Mouse (Mus musculus): ENCODE measurements around the gene Pebp1. TPM values are rescaled to one million over a fixed set of nuclear protein-coding genes. Genes with fewer than 3 reads are reported as not detected.

Gene Pebp1
- polyA plus RNA-seq, 1 experiment: 3,275 TPM

DNA sequence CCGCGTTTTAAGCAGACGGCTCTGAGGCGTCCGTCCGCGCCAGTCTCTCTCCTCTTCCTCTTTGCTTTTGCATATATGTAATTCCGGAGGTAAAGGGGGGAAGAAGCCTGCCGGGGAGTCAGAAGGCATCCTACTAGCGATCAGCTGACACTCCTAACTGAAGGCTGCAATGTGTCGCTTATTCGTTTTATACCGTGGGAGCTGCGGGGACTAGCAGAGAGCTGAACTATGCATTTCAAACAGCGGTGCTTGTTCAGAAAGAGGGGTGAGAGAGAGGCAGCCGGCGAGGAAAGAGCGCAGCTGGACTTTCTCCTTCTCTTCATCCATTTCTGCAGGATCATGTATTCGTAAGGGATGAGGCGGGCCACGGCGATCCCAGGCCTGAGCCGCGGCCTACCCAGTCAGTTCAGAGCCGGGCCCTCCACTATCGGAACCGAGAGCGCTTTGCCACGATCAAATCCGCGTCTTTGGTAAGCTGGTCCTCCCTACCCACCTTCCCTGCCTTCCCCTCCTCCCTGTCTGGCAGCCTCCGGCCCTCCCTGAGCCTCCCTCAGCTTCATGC is 46.6 kb downstream of the Pebp1 start:
- Histone ChIP-seq H3K4me3 (ENCODE audit: control insufficient read depth, low read depth, low read length) (peak overlapping the region; percentile 40), H3K27me3 (ENCODE audit: control insufficient read depth, insufficient read depth, low read length) (no peaks in the 10 kb centered on the region), H3K27ac (ENCODE audit: control insufficient read depth, insufficient read depth, low read depth, low read length) (no peak overlapping the region), H3K4me1 (ENCODE audit: control insufficient read depth, insufficient read depth, low read length) (peaks cover 10% of the 10 kb centered on the region), H3K36me3 (ENCODE audit: control insufficient read depth, insufficient read depth, low read length) (no peaks in the 10 kb centered on the region)
- TF ChIP-seq CTCF (IDR thresholded peaks at IDR 0.05; ENCODE audit: control insufficient read depth, insufficient read depth, insufficient replicate concordance, low read depth, low read length): no peak
- TF ChIP-seq POLR2A (IDR thresholded peaks at IDR 0.05; ENCODE audit: control insufficient read depth, low read depth, low read length): no peak

DNA sequence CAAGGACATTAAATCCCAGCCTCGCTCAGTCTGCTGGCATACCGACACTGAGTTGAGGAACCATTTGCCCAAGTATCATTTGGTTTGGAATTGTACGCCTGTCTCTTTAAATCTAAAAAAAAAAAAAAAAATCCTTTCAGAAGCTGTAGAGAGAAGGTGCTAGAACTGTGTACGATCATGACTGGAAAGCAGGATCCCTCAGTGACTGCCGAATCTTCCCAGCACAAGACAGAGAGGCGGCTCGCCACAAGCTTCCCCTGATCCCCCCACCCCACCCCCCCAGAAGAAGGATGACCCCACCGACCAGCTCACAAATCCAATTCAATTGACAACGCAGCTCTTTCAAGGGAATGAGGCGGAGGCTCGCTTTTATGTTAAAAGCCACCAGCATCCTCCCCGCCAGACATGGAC is 47.1 kb downstream of the Pebp1 start:
- H3K27me3 ChIP-seq (ENCODE audit: control insufficient read depth, insufficient read depth, low read length): no peaks in the 10 kb centered on the region
- TF ChIP-seq CTCF (IDR thresholded peaks at IDR 0.05; ENCODE audit: control insufficient read depth, insufficient read depth, insufficient replicate concordance, low read depth, low read length) (no peak), POLR2A (IDR thresholded peaks at IDR 0.05; ENCODE audit: control insufficient read depth, low read depth, low read length) (no peak)
- peak overlapping the region; percentile 40 for H3K4me3 ChIP-seq (ENCODE audit: control insufficient read depth, low read depth, low read length)
- no peak overlapping the region for H3K27ac ChIP-seq (ENCODE audit: control insufficient read depth, insufficient read depth, low read depth, low read length)
- no peaks in the 10 kb centered on the region for H3K36me3 ChIP-seq (ENCODE audit: control insufficient read depth, insufficient read depth, low read length)
- H3K4me1 ChIP-seq (ENCODE audit: control insufficient read depth, insufficient read depth, low read length): peaks cover 10% of the 10 kb centered on the region

GRCm38 (mm10) chr5:117239106-117239505 is 48.3 kb downstream of the Pebp1 start:
- Histone ChIP-seq H3K36me3 (ENCODE audit: control insufficient read depth, insufficient read depth, low read length) (no peaks in the 10 kb centered on the region), H3K27me3 (ENCODE audit: control insufficient read depth, insufficient read depth, low read length) (no peaks in the 10 kb centered on the region), H3K27ac (ENCODE audit: control insufficient read depth, insufficient read depth, low read depth, low read length) (no peak overlapping the region), H3K4me3 (ENCODE audit: control insufficient read depth, low read depth, low read length) (no peak overlapping the region), H3K4me1 (ENCODE audit: control insufficient read depth, insufficient read depth, low read length) (peaks cover 3% of the 10 kb centered on the region; the same call in 1 of the 2 replicates)
- TF ChIP-seq POLR2A (IDR thresholded peaks at IDR 0.05; ENCODE audit: control insufficient read depth, low read depth, low read length) (no peak), CTCF (IDR thresholded peaks at IDR 0.05; ENCODE audit: control insufficient read depth, insufficient read depth, insufficient replicate concordance, low read depth, low read length) (no peak)

GRCm38 (mm10) chr5:117236540-117236939 is 50.9 kb downstream of the Pebp1 start:
- no peak overlapping the region for H3K4me3 ChIP-seq (ENCODE audit: control insufficient read depth, low read depth, low read length)
- H3K4me1 ChIP-seq (ENCODE audit: control insufficient read depth, insufficient read depth, low read length): no peaks in the 10 kb centered on the region
- H3K27me3 ChIP-seq (ENCODE audit: control insufficient read depth, insufficient read depth, low read length): no peaks in the 10 kb centered on the region
- TF ChIP-seq POLR2A (IDR thresholded peaks at IDR 0.05; ENCODE audit: control insufficient read depth, low read depth, low read length) (no peak), CTCF (IDR thresholded peaks at IDR 0.05; ENCODE audit: control insufficient read depth, insufficient read depth, insufficient replicate concordance, low read depth, low read length) (no peak)
- no peaks in the 10 kb centered on the region for H3K36me3 ChIP-seq (ENCODE audit: control insufficient read depth, insufficient read depth, low read length)
- no peak overlapping the region for H3K27ac ChIP-seq (ENCODE audit: control insufficient read depth, insufficient read depth, low read depth, low read length)

Other genes with a start within 250 kb of the Pebp1 start
- gene Suds3, start 171.5 kb downstream of the Pebp1 start, polyA plus RNA-seq (2012; rRNA removed): 80.5 and 86.1 TPM in 2 replicates
- gene Taok3, start 167.5 kb downstream of the Pebp1 start, polyA plus RNA-seq (2012; rRNA removed): 5.7 and 6.0 TPM in 2 replicates
- gene Vsig10, start 31.5 kb upstream of the Pebp1 start, polyA plus RNA-seq (2012; rRNA removed): 13.0 and 16.6 TPM in 2 replicates
- gene Wsb2, start 69.7 kb upstream of the Pebp1 start, polyA plus RNA-seq (2012; rRNA removed): 48.8 and 56.3 TPM in 2 replicates
- gene Rfc5, start 101.4 kb upstream of the Pebp1 start, polyA plus RNA-seq (2012; rRNA removed): 3.6 and 5.7 TPM in 2 replicates
- 2.0 and 2.1 TPM in 2 replicates for gene Ksr2, start 126.4 kb upstream of the Pebp1 start, polyA plus RNA-seq (2012; rRNA removed)